Mouse (Mus musculus) CH12.LX (cell line): ENCODE data around the gene Mark4. TPM values are rescaled to one million over a fixed set of nuclear protein-coding genes. Genes with fewer than 3 reads are reported as not detected.

Experiments used
- DNase-seq: peaks from one replicate; pipeline ENCODE4 v3.0.0-alpha.2; 2013; ENCODE audit errors: extremely low read depth
- H3K27ac ChIP-seq: 2 replicates; pipeline ENCODE4 v1.5.1; 2012; ENCODE audit warnings: low read depth, mild to moderate bottlenecking, control low read depth, moderate library complexity; ENCODE audit not compliant: insufficient read depth
- H3K27me3 ChIP-seq: replicated peaks from 2 replicates; pipeline ENCODE3; 2012; ENCODE audit warnings: inconsistent platforms
- H3K36me3 ChIP-seq, 2 experiments: replicated peaks in 1 of 2; 2 replicates each; pipeline versions ENCODE3 to v1.6.1; 2012; ENCODE audit warnings: inconsistent platforms in 1 of 2, low read length in 1 of 2, mild to moderate bottlenecking in 1 of 2, mixed read lengths in 1 of 2, moderate library complexity in 1 of 2; ENCODE audit not compliant: control insufficient read depth in 1 of 2, insufficient read depth in 1 of 2
- H3K4me1 ChIP-seq, 2 experiments: 2 replicates each; pipeline ENCODE4 v1.6.1; 2012; ENCODE audit warnings: inconsistent platforms in 1 of 2, moderate library complexity in 1 of 2; ENCODE audit not compliant: insufficient read depth in 2 of 2, control insufficient read depth in 1 of 2
- H3K4me2 ChIP-seq: 2 replicates; pipeline ENCODE4 v1.6.1; 2012; ENCODE audit warnings: low read depth, mild to moderate bottlenecking, control low read depth; ENCODE audit not compliant: poor library complexity, insufficient read depth, severe bottlenecking
- H3K4me3 ChIP-seq, 3 experiments: fragments of 150-350 bp in 1 of 3; sonication (generic) in 1 of 3; replicated peaks in 1 of 3; 2 replicates each; pipeline versions ENCODE3 to v1.5.1; 2011 to 2012; ENCODE audit warnings: low read depth in 2 of 3, low read length in 2 of 3, mild to moderate bottlenecking in 2 of 3, moderate library complexity in 2 of 3, control low read depth in 1 of 3, improper control_type of control experiment in 1 of 3, inconsistent platforms in 1 of 3, mixed read lengths in 1 of 3; ENCODE audit not compliant: poor library complexity in 1 of 3
- H3K79me2 ChIP-seq: replicated peaks from 2 replicates; pipeline ENCODE4 v1.6.1; 2012; ENCODE audit warnings: mild to moderate bottlenecking, moderate library complexity; ENCODE audit not compliant: control insufficient read depth, poor library complexity, insufficient read depth, severe bottlenecking; ENCODE audit errors: extremely low read depth
- H3K9ac ChIP-seq: 2 replicates; pipeline ENCODE4 v1.6.1; 2012; ENCODE audit warnings: low read depth, mild to moderate bottlenecking, control low read depth, moderate library complexity; ENCODE audit not compliant: insufficient read depth
- H3K9me3 ChIP-seq: replicated peaks from 2 replicates; pipeline ENCODE3; 2012; ENCODE audit warnings: low read length, inconsistent platforms, mixed read lengths
- BHLHE40 ChIP-seq: IDR thresholded peaks from 2 replicates; pipeline ENCODE4 v1.6.1; 2011; ENCODE audit warnings: mild to moderate bottlenecking, low read depth, low read length, improper control_type of control experiment
- CHD1 ChIP-seq: IDR thresholded peaks from 2 replicates; pipeline ENCODE4 v1.6.1; 2012; ENCODE audit warnings: low read depth, low read length, improper control_type of control experiment, inconsistent platforms
- CHD2 ChIP-seq: IDR thresholded peaks from 2 replicates; pipeline ENCODE4 v1.6.1; 2011; ENCODE audit warnings: low read length, improper control_type of control experiment
- CTCF ChIP-seq, 2 experiments: IDR thresholded peaks in 1 of 2; conservative IDR thresholded peaks in 1 of 2; 2 replicates each; pipeline ENCODE4 v1.5.1; 2011 to 2012; ENCODE audit warnings: low read depth in 2 of 2, low read length in 2 of 2, improper control_type of control experiment in 1 of 2, inconsistent platforms in 1 of 2, mild to moderate bottlenecking in 1 of 2, moderate library complexity in 1 of 2
- E2F4 ChIP-seq: IDR thresholded peaks from 2 replicates; pipeline ENCODE4 v1.6.1; 2011; ENCODE audit warnings: low read depth, low read length, improper control_type of control experiment; ENCODE audit not compliant: insufficient replicate concordance
- ELF1 ChIP-seq: IDR thresholded peaks from 2 replicates; pipeline ENCODE4 v1.6.1; 2014; ENCODE audit warnings: low read depth, mild to moderate bottlenecking, inconsistent platforms, low read length, improper control_type of control experiment
- HCFC1 ChIP-seq: IDR thresholded peaks from 2 replicates; pipeline ENCODE4 v1.6.1; 2012; ENCODE audit warnings: low read depth, mild to moderate bottlenecking, inconsistent platforms, low read length, improper control_type of control experiment
- JUN ChIP-seq: IDR thresholded peaks from 2 replicates; pipeline ENCODE4 v1.6.1; 2011; ENCODE audit warnings: low read depth, mild to moderate bottlenecking, low read length, improper control_type of control experiment, moderate library complexity; ENCODE audit not compliant: insufficient read depth
- KAT2A ChIP-seq: IDR thresholded peaks from 2 replicates; pipeline ENCODE4 v1.6.1; 2012; ENCODE audit warnings: low read length, improper control_type of control experiment, inconsistent platforms; ENCODE audit not compliant: insufficient replicate concordance
- MAX ChIP-seq: IDR thresholded peaks from 2 replicates; pipeline ENCODE4 v1.6.1; 2011; ENCODE audit warnings: low read length, improper control_type of control experiment
- MXI1 ChIP-seq: IDR thresholded peaks from 2 replicates; pipeline ENCODE4 v1.6.1; 2011; ENCODE audit warnings: mild to moderate bottlenecking, low read depth, low read length, improper control_type of control experiment
- MYC ChIP-seq: IDR thresholded peaks from 2 replicates; pipeline ENCODE4 v1.6.1; 2011; ENCODE audit warnings: low read depth, mild to moderate bottlenecking, improper control_type of control experiment, low read length
- NELFE ChIP-seq: IDR thresholded peaks from 2 replicates; pipeline ENCODE4 v1.6.1; 2011; ENCODE audit warnings: low read depth, low read length, improper control_type of control experiment
- PAX5 ChIP-seq: IDR thresholded peaks from 2 replicates; pipeline ENCODE4 v1.6.1; 2012; ENCODE audit warnings: low read length, inconsistent platforms, mixed read lengths
- POLR2A ChIP-seq: IDR thresholded peaks from 2 replicates; pipeline ENCODE4 v1.6.1; 2011; ENCODE audit warnings: low read depth, mild to moderate bottlenecking, improper control_type of control experiment, low read length
- RAD21 ChIP-seq: IDR thresholded peaks from 2 replicates; pipeline ENCODE4 v1.6.1; 2011; ENCODE audit warnings: low read depth, mild to moderate bottlenecking, low read length, improper control_type of control experiment, moderate library complexity
- RCOR1 ChIP-seq: conservative IDR thresholded peaks from 2 replicates; pipeline ENCODE4 v1.6.1; 2012; ENCODE audit warnings: low read depth, mild to moderate bottlenecking, inconsistent platforms, low read length, improper control_type of control experiment
- SIN3A ChIP-seq: IDR thresholded peaks from 2 replicates; pipeline ENCODE4 v1.6.1; 2012; ENCODE audit warnings: low read length, improper control_type of control experiment, inconsistent platforms
- TBP ChIP-seq: conservative IDR thresholded peaks from 2 replicates; pipeline ENCODE4 v1.6.1; 2011; ENCODE audit warnings: low read depth, low read length, improper control_type of control experiment
- UBTF ChIP-seq: IDR thresholded peaks from 2 replicates; pipeline ENCODE4 v1.6.1; 2012; ENCODE audit warnings: low read depth, mild to moderate bottlenecking, inconsistent platforms, low read length, improper control_type of control experiment, moderate library complexity
- USF1 ChIP-seq: IDR thresholded peaks from 2 replicates; pipeline ENCODE4 v1.6.1; 2014; ENCODE audit warnings: low read depth, mild to moderate bottlenecking, inconsistent platforms, low read length, improper control_type of control experiment
- ZNF384 ChIP-seq: IDR thresholded peaks from 2 replicates; pipeline ENCODE4 v1.6.1; 2012; ENCODE audit warnings: low read depth, low read length, improper control_type of control experiment, inconsistent platforms
- dilution Hi-C: fragments of 300-500 bp; cut with MboI; formaldehyde crosslinking; loops from 2 replicates; pipeline ENCODE4 v1.14.3; 2020; ENCODE audit warnings: low sequenced_read_pairs; ENCODE audit not compliant: extremely low pct_unique_long_range_greater_than_20kb, extremely low pct_ligation_motif_present
- in situ Hi-C: fragments of 300-500 bp; cut with MboI; formaldehyde crosslinking; loops from 3 replicates; pipeline ENCODE4 v1.14.3; 2019; ENCODE audit warnings: low sequenced_read_pairs, low pct_ligation_motif_present, low pct_unique_long_range_greater_than_20kb, mixed read lengths
- polyA plus RNA-seq: library from polyadenylated mRNA; unstranded; fragments of >175 nt; gene quantifications from 2 replicates; pipeline ENCODE4 v1.2.1, GENCODE M21; 2012; ENCODE audit warnings: low read depth; ENCODE audit not compliant: insufficient read length
- total RNA-seq, 2 experiments: library from RNA; depleted of rRNA; stranded (reverse); fragments of 300-350 nt in 1 of 2; fragments of >200 nt in 1 of 2; gene quantifications; 2 replicates each; pipeline ENCODE4 v1.2.3; 2012 to 2014

The Mark4 gene
- total and polyA plus RNA-seq, 3 experiments = 1.7 to 11.9 (median 7.3) TPM

GRCm38 (mm10) chr7:19489525-19489924 lies 30.9 kb upstream of the Mark4 start:
- Histone ChIP-seq H3K4me3 (no peak overlapping the region), H3K27ac (no peak overlapping the region), H3K9ac (no peak overlapping the region), H3K79me2 (no peaks in the 10 kb centered on the region), H3K27me3 (peaks cover 76% of the 10 kb centered on the region), H3K4me1 (0 out of 4 replicates have a peak, but pooled peaks cover 0 to 3% of the 10 kb centered on the region in 2 experiments), H3K4me2 (no peak overlapping the region), H3K9me3 (peaks cover 2% of the 10 kb centered on the region), H3K36me3 (no peaks in the 10 kb centered on the region)
- no peak for TF ChIP-seq TBP
- TF ChIP-seq ZNF384 = no peak
- no peak for TF ChIP-seq POLR2A
- no peak for TF ChIP-seq SIN3A
- TF ChIP-seq RAD21 = no peak
- TF ChIP-seq CTCF (conservative IDR thresholded peaks at IDR 0.05 in 1 of 2, IDR thresholded peaks at IDR 0.05 in 1 of 2; ENCODE audit: low read depth in 2 of 2, low read length in 2 of 2) = no peak
- no peak for TF ChIP-seq HCFC1
- no peak for TF ChIP-seq ELF1
- no peak for TF ChIP-seq MXI1
- no peak for TF ChIP-seq UBTF
- TF ChIP-seq NELFE = no peak
- TF ChIP-seq RCOR1 = no peak
- no peak for DNase-seq
- dilution Hi-C loops (no loop called here), in situ Hi-C loops (no loop called here)

GRCm38 (mm10) chr7:19486549-19486948 lies 27.9 kb upstream of the Mark4 start:
- TF ChIP-seq JUN (no peak), CHD1 (no peak), MYC (no peak), CTCF (conservative IDR thresholded peaks at IDR 0.05 in 1 of 2, IDR thresholded peaks at IDR 0.05 in 1 of 2; ENCODE audit: low read depth in 2 of 2, low read length in 2 of 2) (no peak), RCOR1 (no peak), RAD21 (no peak), BHLHE40 (no peak), USF1 (no peak), UBTF (no peak), KAT2A (no peak), MXI1 (no peak), PAX5 (no peak), E2F4 (no peak), CHD2 (no peak), MAX (no peak)
- TF ChIP-seq, all 38 proteins: peak for 0
- in situ Hi-C loops = no loop called here
- H3K4me2 ChIP-seq = no peak overlapping the region
- DNase-seq = no peak
- H3K9ac ChIP-seq = no peak overlapping the region
- peaks cover 2% of the 10 kb centered on the region for H3K9me3 ChIP-seq
- H3K4me1 ChIP-seq = 0 out of 4 replicates have a peak, but pooled peaks cover 0 to under 1% of the 10 kb centered on the region in 2 experiments
- H3K27ac ChIP-seq = no peak overlapping the region
- dilution Hi-C loops = no loop called here
- H3K4me3 ChIP-seq = no peak overlapping the region
- H3K27me3 ChIP-seq = peaks cover 74% of the 10 kb centered on the region
- H3K79me2 ChIP-seq = no peaks in the 10 kb centered on the region
- H3K36me3 ChIP-seq = no peaks in the 10 kb centered on the region
